Mouse (Mus musculus) left cerebral cortex, adult 18-20 months (tissue): ENCODE measurements around the gene Dicer1. TPM values are rescaled to one million over a fixed set of nuclear protein-coding genes. Genes with fewer than 3 reads are reported as not detected.

Experiments
- total RNA-seq, 2 experiments: library from RNA; stranded (reverse); gene quantifications; 2 replicates each; pipeline ENCODE4 v1.2.3; 2021

The Dicer1 gene
- total RNA-seq, 2 experiments from 2014 or later = 37.0 to 38.2 TPM

Other genes starting within 250 kb of the Dicer1 start
- gene Clmn, start 113.1 kb upstream of the Dicer1 start, total RNA-seq = 10 to 100 TPM; 39.5 to 55.7 TPM